Mouse (Mus musculus): ENCODE measurements around the gene Tcerg1l. TPM values are rescaled to one million over a fixed set of nuclear protein-coding genes. Genes with fewer than 3 reads are reported as not detected.

The Tcerg1l gene
- polyA plus RNA-seq, 1 experiment: 6.1 TPM

DNA sequence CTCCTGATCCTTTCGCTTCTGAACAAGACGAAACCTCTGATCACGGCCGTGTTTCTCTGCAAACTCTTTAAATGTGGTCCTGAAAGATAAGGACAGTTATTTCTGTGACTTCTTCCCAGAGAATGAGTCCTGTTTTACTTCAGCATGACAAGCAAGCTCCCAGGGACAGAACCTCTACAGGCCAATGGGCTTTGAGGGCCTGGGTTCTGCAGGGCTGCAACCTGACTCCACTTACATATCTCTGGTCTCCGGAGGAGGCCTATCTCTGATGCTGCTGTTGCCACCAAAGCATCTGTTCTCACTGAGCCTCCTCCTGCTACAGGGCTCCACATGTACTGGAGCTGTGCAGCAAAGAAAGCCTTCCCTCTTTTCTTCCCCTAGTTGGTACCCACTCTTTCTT is 187.8 kb downstream of the Tcerg1l start:
- Histone ChIP-seq H3K4me3 (ENCODE audit: insufficient read depth, low read length) (no peak overlapping the region), H3K4me1 (ENCODE audit: control insufficient read depth, insufficient read depth, low read length) (no peaks in the 10 kb centered on the region), H3K27ac (ENCODE audit: insufficient read depth, low read length) (no peak overlapping the region)
- TF ChIP-seq CTCF (IDR thresholded peaks at IDR 0.05; ENCODE audit: extremely low read depth, insufficient read depth, low read length) (no peak), POLR2A (IDR thresholded peaks at IDR 0.05; ENCODE audit: extremely low read depth, insufficient read depth, low read length) (no peak)

DNA sequence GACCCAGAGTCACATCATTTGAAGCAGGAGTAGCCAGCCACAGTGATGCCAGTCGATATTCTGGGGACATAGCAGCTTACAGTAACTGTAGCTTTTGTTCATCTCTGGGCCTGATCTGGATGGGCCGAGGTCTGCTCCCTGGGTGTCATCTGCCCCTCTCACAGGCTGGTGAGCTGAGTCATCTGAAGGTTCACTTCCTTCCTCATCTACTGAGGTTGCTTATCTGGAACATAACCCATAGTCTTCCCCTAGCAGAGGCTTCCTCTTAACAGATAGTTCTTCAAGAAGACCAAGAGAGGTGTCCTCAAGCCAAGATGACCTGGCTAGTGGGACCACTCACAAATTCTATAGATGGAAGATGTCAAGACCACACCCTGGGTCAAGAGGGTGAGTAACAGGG is 192.4 kb downstream of the Tcerg1l start:
- TF ChIP-seq CTCF (IDR thresholded peaks at IDR 0.05; ENCODE audit: extremely low read depth, insufficient read depth, low read length) (no peak), POLR2A (IDR thresholded peaks at IDR 0.05; ENCODE audit: extremely low read depth, insufficient read depth, low read length) (no peak)
- Histone ChIP-seq H3K27ac (ENCODE audit: insufficient read depth, low read length) (no peak overlapping the region), H3K4me3 (ENCODE audit: insufficient read depth, low read length) (no peak overlapping the region), H3K4me1 (ENCODE audit: control insufficient read depth, insufficient read depth, low read length) (no peaks in the 10 kb centered on the region)

DNA sequence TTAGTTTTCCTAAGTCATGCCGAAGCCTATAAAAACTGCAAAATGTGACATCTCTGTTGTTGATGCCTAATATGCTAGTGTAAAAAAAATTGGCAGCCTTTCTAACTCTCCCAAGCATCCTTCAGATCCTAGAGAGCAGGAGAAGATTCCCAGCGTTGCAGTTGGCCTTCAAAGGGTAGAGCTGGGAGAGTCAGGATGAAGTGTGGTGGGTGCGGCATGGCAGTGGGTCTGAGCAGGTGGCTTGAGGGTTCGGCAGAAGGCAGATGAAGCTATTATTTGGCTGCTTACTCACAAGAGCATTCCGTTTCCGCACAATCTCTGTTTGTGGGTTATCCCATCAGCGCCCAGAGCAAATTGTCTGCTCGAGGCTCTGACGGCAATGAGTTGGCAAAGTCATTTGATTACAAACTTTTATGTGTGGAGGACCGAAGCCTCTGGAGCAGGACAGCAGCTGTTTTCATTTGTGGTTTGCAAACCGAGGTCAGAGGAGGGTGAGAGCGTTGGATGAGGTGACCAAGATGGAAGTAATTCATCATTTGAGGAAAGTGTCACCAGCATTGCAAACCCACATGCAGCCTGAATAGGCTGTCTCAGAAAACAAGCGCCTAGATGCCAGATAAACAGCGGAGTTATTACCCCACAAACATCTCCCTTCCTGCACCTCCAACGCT is 195.2 kb downstream of the Tcerg1l start:
- H3K27ac ChIP-seq (ENCODE audit: insufficient read depth, low read length): no peak overlapping the region
- no peak for TF ChIP-seq CTCF (IDR thresholded peaks at IDR 0.05; ENCODE audit: extremely low read depth, insufficient read depth, low read length)
- no peak for TF ChIP-seq POLR2A (IDR thresholded peaks at IDR 0.05; ENCODE audit: extremely low read depth, insufficient read depth, low read length)

DNA sequence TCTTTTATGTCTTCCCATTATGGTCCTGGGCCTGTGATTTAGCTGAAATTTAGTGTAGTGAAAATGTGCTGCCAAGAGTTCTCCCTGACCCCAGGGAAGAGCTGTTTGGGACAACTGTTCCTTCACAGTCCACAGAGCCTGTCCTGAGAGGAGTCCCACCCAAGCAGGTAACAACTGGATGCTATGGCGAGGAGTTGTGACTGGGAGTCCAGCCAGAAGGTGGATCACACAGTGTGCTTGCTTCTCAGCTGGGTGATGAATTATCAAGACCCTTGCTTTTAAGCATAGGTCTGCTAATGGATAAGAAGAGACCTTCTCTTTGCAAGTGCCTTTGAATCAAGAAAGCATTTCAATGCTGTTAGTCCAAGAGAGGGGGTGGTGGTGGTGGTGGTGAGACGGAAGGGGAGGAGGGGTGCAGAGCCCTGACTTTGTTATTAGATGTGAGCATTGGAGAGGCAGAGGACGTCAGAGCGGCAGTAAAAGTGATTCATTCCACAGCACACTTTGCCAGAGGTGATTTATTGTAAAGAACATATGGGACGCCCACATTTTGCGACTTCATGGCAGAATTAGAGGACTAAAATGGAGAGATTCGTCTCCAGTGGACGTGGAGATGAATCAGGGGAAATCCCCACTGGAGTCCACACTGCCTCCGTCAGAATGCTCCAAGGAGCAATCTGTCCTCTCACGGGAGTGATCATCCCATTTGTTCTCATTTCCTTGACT is 198.0 kb downstream of the Tcerg1l start:
- no peak overlapping the region for H3K4me3 ChIP-seq (ENCODE audit: insufficient read depth, low read length)
- no peak for TF ChIP-seq POLR2A (IDR thresholded peaks at IDR 0.05; ENCODE audit: extremely low read depth, insufficient read depth, low read length)
- TF ChIP-seq CTCF (IDR thresholded peaks at IDR 0.05; ENCODE audit: extremely low read depth, insufficient read depth, low read length): no peak
- no peak overlapping the region for H3K27ac ChIP-seq (ENCODE audit: insufficient read depth, low read length)
- H3K4me1 ChIP-seq (ENCODE audit: control insufficient read depth, insufficient read depth, low read length): no peaks in the 10 kb centered on the region

More for the DNA sequence above, 195.2 kb downstream of the Tcerg1l start:
- H3K4me3 ChIP-seq (ENCODE audit: insufficient read depth, low read length): no peak overlapping the region
- H3K4me1 ChIP-seq (ENCODE audit: control insufficient read depth, insufficient read depth, low read length): no peaks in the 10 kb centered on the region

DNA sequence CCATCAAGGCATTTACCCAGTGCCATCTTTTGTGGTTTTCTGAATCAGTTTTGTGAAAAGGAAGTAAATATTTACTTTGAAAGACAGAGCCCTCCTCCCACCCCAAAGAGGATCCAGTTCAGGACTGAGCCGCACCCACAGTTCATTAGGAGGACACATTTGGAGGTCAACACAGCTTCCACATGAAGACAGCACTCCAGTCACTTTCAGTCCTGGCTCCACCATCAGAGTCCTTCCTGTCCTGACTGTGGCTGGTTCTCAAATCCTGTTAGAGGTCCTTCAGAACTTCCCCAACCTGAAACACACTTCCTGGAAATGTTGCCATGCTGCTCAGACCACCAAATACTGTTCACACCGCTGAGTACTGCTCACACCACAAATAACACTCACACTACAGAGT is 201.4 kb downstream of the Tcerg1l start:
- H3K4me1 ChIP-seq (ENCODE audit: control insufficient read depth, insufficient read depth, low read length): no peaks in the 10 kb centered on the region
- H3K27ac ChIP-seq (ENCODE audit: insufficient read depth, low read length): no peak overlapping the region
- no peak overlapping the region for H3K4me3 ChIP-seq (ENCODE audit: insufficient read depth, low read length)
- TF ChIP-seq CTCF (IDR thresholded peaks at IDR 0.05; ENCODE audit: extremely low read depth, insufficient read depth, low read length): no peak
- TF ChIP-seq POLR2A (IDR thresholded peaks at IDR 0.05; ENCODE audit: extremely low read depth, insufficient read depth, low read length): no peak

DNA sequence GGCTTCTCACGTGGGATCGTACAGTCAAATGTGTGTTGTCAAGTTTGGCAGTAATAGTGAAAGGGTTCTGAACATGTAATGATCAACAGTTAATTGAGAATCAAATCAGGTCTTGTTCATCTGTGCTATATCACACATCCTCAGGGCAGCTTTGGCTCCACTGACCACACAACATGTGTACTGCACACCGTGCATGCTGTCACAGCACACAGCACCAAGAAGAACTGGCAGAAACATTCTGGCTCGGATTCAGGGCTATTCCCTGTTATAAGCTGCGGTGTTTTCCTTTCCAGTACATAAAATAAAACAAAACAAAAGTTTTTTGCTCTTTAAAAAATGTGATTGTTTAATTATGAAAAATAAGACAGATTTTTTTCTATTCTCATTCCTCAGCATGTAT is 213.3 kb downstream of the Tcerg1l start:
- H3K4me1 ChIP-seq (ENCODE audit: control insufficient read depth, insufficient read depth, low read length): 0 out of 2 replicates have a peak, but pooled peaks cover 1% of the 10 kb centered on the region
- TF ChIP-seq POLR2A (IDR thresholded peaks at IDR 0.05; ENCODE audit: extremely low read depth, insufficient read depth, low read length) (no peak), CTCF (IDR thresholded peaks at IDR 0.05; ENCODE audit: extremely low read depth, insufficient read depth, low read length) (no peak)
- H3K4me3 ChIP-seq (ENCODE audit: insufficient read depth, low read length): no peak overlapping the region
- no peak overlapping the region for H3K27ac ChIP-seq (ENCODE audit: insufficient read depth, low read length)

DNA sequence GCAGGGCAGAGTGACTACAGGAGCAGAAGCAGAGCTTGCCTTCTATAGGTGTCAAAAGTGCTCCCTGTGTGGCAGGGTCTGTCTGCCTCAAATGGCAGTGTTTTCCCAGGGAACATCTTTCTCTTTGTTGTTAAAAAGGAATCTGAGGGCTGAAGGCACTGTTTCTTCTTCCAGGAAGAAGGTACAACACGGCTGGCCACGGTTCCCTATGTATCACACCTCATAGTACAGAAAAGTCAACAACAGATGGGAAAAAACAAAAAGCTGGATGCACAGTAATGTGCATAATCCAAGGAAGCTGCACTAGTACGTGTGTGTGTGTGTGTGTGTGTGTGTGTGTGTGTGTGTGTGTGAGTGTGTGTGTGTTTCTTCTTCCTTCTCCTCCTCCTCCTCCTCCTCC is 215.3 kb downstream of the Tcerg1l start:
- H3K4me3 ChIP-seq (ENCODE audit: insufficient read depth, low read length): no peak overlapping the region
- H3K27ac ChIP-seq (ENCODE audit: insufficient read depth, low read length): no peak overlapping the region
- TF ChIP-seq CTCF (IDR thresholded peaks at IDR 0.05; ENCODE audit: extremely low read depth, insufficient read depth, low read length) (no peak), POLR2A (IDR thresholded peaks at IDR 0.05; ENCODE audit: extremely low read depth, insufficient read depth, low read length) (no peak)
- 0 out of 2 replicates have a peak, but pooled peaks cover 1% of the 10 kb centered on the region for H3K4me1 ChIP-seq (ENCODE audit: control insufficient read depth, insufficient read depth, low read length)

DNA sequence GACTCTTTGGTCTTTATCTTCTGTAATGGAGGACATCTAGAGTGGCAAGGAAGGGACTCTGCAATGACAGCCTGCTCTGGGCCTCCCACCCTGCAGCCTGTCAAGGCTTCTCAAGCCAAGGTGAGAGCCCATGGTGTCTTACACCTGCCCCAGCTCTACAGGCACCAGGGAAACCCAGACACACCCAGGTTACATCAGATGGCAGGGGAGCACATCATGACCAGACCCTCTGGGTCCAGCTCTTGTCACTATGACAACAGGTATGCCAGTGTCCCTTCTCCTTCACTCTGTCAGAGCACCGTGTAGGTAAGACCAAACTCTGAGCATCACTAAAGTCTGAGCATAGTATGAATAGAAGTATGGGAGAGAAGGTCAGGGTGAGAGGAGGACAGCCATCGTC is 218.9 kb downstream of the Tcerg1l start:
- no peak for TF ChIP-seq POLR2A (IDR thresholded peaks at IDR 0.05; ENCODE audit: extremely low read depth, insufficient read depth, low read length)
- no peak overlapping the region for H3K4me3 ChIP-seq (ENCODE audit: insufficient read depth, low read length)
- H3K27ac ChIP-seq (ENCODE audit: insufficient read depth, low read length): no peak overlapping the region
- 0 out of 2 replicates have a peak, but pooled peaks cover 1% of the 10 kb centered on the region for H3K4me1 ChIP-seq (ENCODE audit: control insufficient read depth, insufficient read depth, low read length)

DNA sequence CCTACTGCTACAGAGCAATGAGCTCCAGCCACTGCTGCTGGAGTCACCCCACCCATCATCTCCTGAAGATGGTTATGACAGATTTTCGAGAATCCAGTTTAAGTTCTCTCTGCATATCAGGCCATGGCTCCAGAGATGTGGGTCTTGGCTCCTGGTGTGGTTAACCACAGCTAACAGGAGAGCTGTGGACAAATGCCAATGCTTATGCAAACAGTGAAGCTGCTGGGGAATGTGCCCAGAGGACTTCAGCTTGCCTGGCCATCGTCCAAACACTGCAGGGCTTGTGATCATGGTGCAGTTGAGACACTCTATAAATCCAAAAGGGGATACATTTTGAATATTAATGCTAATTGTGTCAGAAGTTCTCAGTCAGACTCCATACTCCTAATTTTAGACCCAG is 221.5 kb downstream of the Tcerg1l start:
- TF ChIP-seq CTCF (IDR thresholded peaks at IDR 0.05; ENCODE audit: extremely low read depth, insufficient read depth, low read length): no peak
- no peak for TF ChIP-seq POLR2A (IDR thresholded peaks at IDR 0.05; ENCODE audit: extremely low read depth, insufficient read depth, low read length)
- Histone ChIP-seq H3K27ac (ENCODE audit: insufficient read depth, low read length) (no peak overlapping the region), H3K4me3 (ENCODE audit: insufficient read depth, low read length) (no peak overlapping the region), H3K4me1 (ENCODE audit: control insufficient read depth, insufficient read depth, low read length) (no peaks in the 10 kb centered on the region)

DNA sequence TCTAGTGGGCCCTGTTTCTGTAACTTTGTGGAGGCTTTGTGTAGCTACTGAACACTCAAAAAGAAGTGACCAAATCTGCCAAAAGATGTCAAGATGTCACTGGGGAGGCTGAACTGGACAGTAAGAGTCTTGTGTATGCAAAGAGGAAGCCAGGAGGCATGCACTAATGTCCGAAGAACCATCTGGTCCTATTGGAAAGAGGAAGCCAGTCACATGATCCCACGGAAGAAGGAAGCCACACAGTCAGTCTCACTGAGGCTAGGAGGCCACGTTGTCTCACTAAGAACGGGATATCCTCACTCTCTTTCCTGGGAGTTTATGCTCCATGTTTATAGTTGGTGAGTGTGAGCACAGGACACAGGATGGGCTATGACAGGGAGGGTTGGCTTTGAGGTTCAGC is 227.1 kb downstream of the Tcerg1l start:
- no peak overlapping the region for H3K27ac ChIP-seq (ENCODE audit: insufficient read depth, low read length)
- no peaks in the 10 kb centered on the region for H3K4me1 ChIP-seq (ENCODE audit: control insufficient read depth, insufficient read depth, low read length)
- no peak for TF ChIP-seq CTCF (IDR thresholded peaks at IDR 0.05; ENCODE audit: extremely low read depth, insufficient read depth, low read length)
- TF ChIP-seq POLR2A (IDR thresholded peaks at IDR 0.05; ENCODE audit: extremely low read depth, insufficient read depth, low read length): no peak
- no peak overlapping the region for H3K4me3 ChIP-seq (ENCODE audit: insufficient read depth, low read length)

All from cortical plate, adult 2 months (tissue).